Mouse (Mus musculus): ENCODE measurements around the gene Gm28372.

DNA sequence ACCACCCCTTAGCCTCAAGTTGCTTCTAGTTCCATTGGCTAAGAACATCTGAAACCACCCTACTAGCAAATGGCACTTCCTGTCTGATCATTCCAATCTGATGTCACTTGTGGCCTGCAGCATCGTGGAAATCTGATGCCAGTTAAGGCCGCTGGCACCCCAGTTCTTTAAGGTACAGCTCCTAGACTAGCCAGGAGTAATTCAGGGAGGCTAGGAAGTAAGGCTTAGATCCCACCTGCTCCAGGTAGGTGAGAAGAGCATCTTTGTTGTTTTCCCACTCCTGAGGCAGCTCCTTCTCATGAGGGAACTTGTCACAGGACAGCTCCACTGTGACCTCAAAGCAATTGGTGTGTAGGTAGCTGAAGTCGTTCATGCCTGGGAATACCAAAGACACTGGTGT, 12.2 kb upstream of the Gm28372 start:
- TF ChIP-seq POLR2A (IDR thresholded peaks at IDR 0.05; ENCODE audit: insufficient read length, low read depth) (no peak), CEBPB (IDR thresholded peaks at IDR 0.05; ENCODE audit: insufficient read depth, poor library complexity, severe bottlenecking) (no peak), MYOG (IDR thresholded peaks at IDR 0.05; ENCODE audit: control insufficient read depth in 1 of 3, insufficient read depth in 1 of 3, insufficient read length in 2 of 3, low read depth in 2 of 3) (no peak), POLR2AphosphoS2 (IDR thresholded peaks at IDR 0.05; ENCODE audit: insufficient read length, low read depth) (no peak), USF1 (IDR thresholded peaks at IDR 0.05; ENCODE audit: low read depth) (no peak), E2F4 (IDR thresholded peaks at IDR 0.05; ENCODE audit: insufficient read depth) (no peak), REST (IDR thresholded peaks at IDR 0.05; ENCODE audit: insufficient read depth, insufficient read length) (no peak), MYOD1 (IDR thresholded peaks at IDR 0.05; ENCODE audit: control insufficient read depth in 1 of 3, insufficient read length in 2 of 3, low read depth in 2 of 3) (no peak), TCF3 (IDR thresholded peaks at IDR 0.05; ENCODE audit: insufficient read length, low read depth) (no peak), SRF (IDR thresholded peaks at IDR 0.05; ENCODE audit: control insufficient read depth, insufficient read length, low read depth) (no peak)
